Mouse (Mus musculus): ENCODE measurements at regions not wholly inside any gene's neighbourhood (a gene's known extent, or its start where the extent isn't known, plus 50 kb on each side); places are given as distances from the start of the nearest gene placed in this dataset.

DNA sequence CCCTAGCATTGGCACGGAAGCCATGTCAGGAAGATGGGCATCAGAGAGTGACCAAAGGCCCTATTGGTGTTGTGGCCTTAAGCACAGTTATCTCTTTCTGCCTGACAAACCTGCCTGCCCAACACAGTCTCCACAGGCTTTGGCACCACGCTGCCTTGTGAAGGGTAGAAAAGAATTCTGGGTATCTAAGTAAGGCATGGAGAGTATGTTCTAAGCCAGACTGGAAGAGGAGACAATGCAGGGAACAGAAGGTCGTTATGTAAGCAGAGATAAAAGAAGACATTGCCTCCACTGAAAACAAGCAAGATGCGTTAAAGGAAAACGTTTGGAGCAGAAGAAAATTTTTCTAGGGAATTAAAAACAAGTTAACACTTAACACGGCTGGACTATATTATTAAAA, 302.1 kb upstream of the 3110018I06Rik start:
- TF ChIP-seq GATA1 (IDR thresholded peaks at IDR 0.05; ENCODE audit: borderline replicate concordance, low read length), result no peak
- TF ChIP-seq FLI1 (IDR thresholded peaks at IDR 0.05; ENCODE audit: low read length), result no peak
